Mouse (Mus musculus) kidney, embryonic 14.5 days (tissue): Measurements from ENCODE around the gene Gm26602. TPM values are rescaled to one million over a fixed set of nuclear protein-coding genes. Genes with fewer than 3 reads are reported as not detected.

Experiments
- ATAC-seq: fragments of 200-750 bp; cut with Nextera tagmentation; 2 replicates; pipeline ENCODE4 v1.8.0; 2017; ENCODE audit warnings: moderate number of reproducible peaks, mild to moderate bottlenecking, moderate TSS enrichment, moderate library complexity; ENCODE audit not compliant: low FRiP score, low TSS enrichment
- H3K27ac ChIP-seq: fragments of 300-500 bp; sonication (generic); 2 replicates; pipeline ENCODE4 v1.5.1; 2014; ENCODE audit warnings: low read depth, mild to moderate bottlenecking, low read length, moderate library complexity, mixed read lengths
- H3K27me3 ChIP-seq: fragments of 300-500 bp; sonication (generic); 2 replicates; pipeline ENCODE4 v1.6.1; 2014; ENCODE audit warnings: mild to moderate bottlenecking, low read length; ENCODE audit not compliant: control insufficient read depth, insufficient read depth
- H3K36me3 ChIP-seq: fragments of 300-500 bp; sonication (generic); 2 replicates; pipeline ENCODE4 v1.6.1; 2014; ENCODE audit warnings: low read length, mixed read lengths; ENCODE audit not compliant: control insufficient read depth, insufficient read depth
- H3K4me1 ChIP-seq: fragments of 300-500 bp; sonication (generic); 2 replicates; pipeline ENCODE4 v1.6.1; 2014; ENCODE audit warnings: low read length, mixed read lengths; ENCODE audit not compliant: control insufficient read depth, insufficient read depth
- H3K4me2 ChIP-seq: fragments of 300-500 bp; sonication (generic); replicated peaks from 2 replicates; pipeline ENCODE4 v1.6.1; 2014; ENCODE audit warnings: low read depth, mild to moderate bottlenecking, low read length
- H3K4me3 ChIP-seq: fragments of 300-500 bp; sonication (generic); 2 replicates; pipeline ENCODE4 v1.5.1; 2014; ENCODE audit warnings: mild to moderate bottlenecking, low read length
- H3K9ac ChIP-seq: fragments of 300-500 bp; sonication (generic); 2 replicates; pipeline ENCODE4 v1.6.1; 2014; ENCODE audit warnings: low read depth, mild to moderate bottlenecking, low read length, moderate library complexity
- H3K9me3 ChIP-seq: fragments of 300-500 bp; sonication (generic); 2 replicates; pipeline ENCODE4 v1.6.1; 2016; ENCODE audit warnings: low read length; ENCODE audit not compliant: control insufficient read depth
- WGBS: fragments of 180-500 bp; shearing (Covaris S2); extraction: QIAGEN DNeasy Blood & Tissue Kit; methylation state at CpG from one replicate; pipeline ENCODE4 v1.1.7; 2014; 5-methylcytosine and 5-hydroxymethylcytosine counted together
- polyA plus RNA-seq: library from polyadenylated mRNA; unstranded; fragments of >200 nt; fragmentation: Nextera tagmentation; extraction: Ambion mirVana; gene quantifications from 2 replicates; pipeline ENCODE4 v1.2.1, GENCODE M21; 2014

The Gm26602 gene
- polyA plus RNA-seq, 1 experiment from 2014 or later = 10.8 TPM

- no peak overlapping the region for H3K4me2 ChIP-seq
- H3K36me3 ChIP-seq = peaks cover 26% of the 10 kb centered on the region
- peaks cover 10% of the 10 kb centered on the region for H3K4me1 ChIP-seq
- H3K27ac ChIP-seq = no peak overlapping the region
- H3K9ac ChIP-seq = no peak overlapping the region
- no peak overlapping the region for H3K4me3 ChIP-seq
- ATAC-seq = no peak
- no peaks in the 10 kb centered on the region for H3K9me3 ChIP-seq
- H3K27me3 ChIP-seq = no peaks in the 10 kb centered on the region
- 94% methylated on average over 8 of the region's 8 CpGs for WGBS
Observed at GRCm38 (mm10) chr10:79871845-79872244, 38.8 kb upstream of the Gm26602 start.

- Histone ChIP-seq H3K36me3 (peaks cover 18% of the 10 kb centered on the region; the same call in 1 of the 2 replicates), H3K9me3 (no peaks in the 10 kb centered on the region), H3K27me3 (no peaks in the 10 kb centered on the region), H3K9ac (no peak overlapping the region), H3K27ac (no peak overlapping the region), H3K4me2 (peak overlapping the region; percentile 79), H3K4me1 (peaks cover 15% of the 10 kb centered on the region), H3K4me3 (peak overlapping the region; percentile 70)
- no peak for ATAC-seq
- 55% methylated on average over 3 of the region's 3 CpGs for WGBS
Observed at GRCm38 (mm10) chr10:79872862-79873261, 37.8 kb upstream of the Gm26602 start.

GRCm38 (mm10) chr10:79873313-79873712 is 37.3 kb upstream of the Gm26602 start:
- H3K9me3 ChIP-seq = no peaks in the 10 kb centered on the region
- no peak for ATAC-seq
- peaks cover 15% of the 10 kb centered on the region for H3K4me1 ChIP-seq
- peak overlapping the region; percentile 70 for H3K4me3 ChIP-seq
- WGBS = 9% methylated on average over 6 of the region's 6 CpGs
- H3K4me2 ChIP-seq = peak overlapping the region; percentile 79
- no peaks in the 10 kb centered on the region for H3K27me3 ChIP-seq
- peak overlapping the region; percentile 82 for H3K9ac ChIP-seq
- peaks cover 18% of the 10 kb centered on the region; the same call in 1 of the 2 replicates for H3K36me3 ChIP-seq
- H3K27ac ChIP-seq = no peak overlapping the region

GRCm38 (mm10) chr10:79873715-79874289 is 36.9 kb upstream of the Gm26602 start:
- ATAC-seq = peak; percentile 37
- peak overlapping the region; percentile 70 for H3K4me3 ChIP-seq
- H3K27ac ChIP-seq = peak overlapping the region; percentile 66
- H3K36me3 ChIP-seq = peaks cover 18% of the 10 kb centered on the region; the same call in 1 of the 2 replicates
- H3K9me3 ChIP-seq = no peaks in the 10 kb centered on the region
- peak overlapping the region; percentile 79 for H3K4me2 ChIP-seq
- H3K27me3 ChIP-seq = no peaks in the 10 kb centered on the region
- peaks cover 15% of the 10 kb centered on the region for H3K4me1 ChIP-seq
- WGBS = 2% methylated on average over 26 of the region's 26 CpGs
- H3K9ac ChIP-seq = peak overlapping the region; percentile 82

DNA sequence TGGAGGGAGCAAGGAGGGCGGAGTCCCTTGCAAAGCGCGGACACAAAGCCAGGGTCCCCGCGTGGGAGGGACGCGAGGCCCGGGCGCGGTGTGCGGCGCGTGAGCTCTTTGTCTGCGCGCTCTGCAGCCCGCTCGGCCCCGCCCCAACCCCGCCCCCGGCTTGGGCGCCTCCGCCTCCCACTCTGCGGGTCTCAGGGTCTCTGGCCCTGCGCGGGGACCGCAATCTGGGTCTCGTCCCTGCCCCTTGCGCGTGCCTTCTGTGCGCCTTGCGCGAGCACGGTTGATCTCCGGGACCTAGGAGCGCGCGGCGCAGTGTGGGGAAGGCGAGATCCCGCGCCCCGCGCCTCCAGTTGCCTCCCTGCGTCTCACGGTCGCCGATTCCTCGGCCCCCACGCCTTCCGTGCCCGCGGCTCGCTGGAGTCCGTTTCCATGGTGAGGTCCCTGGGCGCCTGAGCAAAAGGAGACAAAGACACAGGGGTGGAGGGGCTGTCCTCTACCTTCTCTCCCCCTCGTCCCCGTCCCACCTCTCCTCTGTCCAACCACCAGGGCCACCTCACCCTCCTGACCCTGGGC is 36.3 kb upstream of the Gm26602 start, which contains the start of the genes Prtn3 and Plppr3:
Gene Prtn3, plus strand, starts transcription at position 187 of the 573 bp plus-strand sequence.
Gene Plppr3, minus strand, starts transcription at position 345 of the 573 bp plus-strand sequence.
- ATAC-seq = peak; percentile 88
- Histone ChIP-seq H3K9me3 (no peaks in the 10 kb centered on the region), H3K27me3 (no peaks in the 10 kb centered on the region), H3K36me3 (peaks cover 18% of the 10 kb centered on the region; the same call in 1 of the 2 replicates), H3K4me3 (peak within 1 kb of the TSS; percentile 70), H3K9ac (peak within 1 kb of the TSS; percentile 82), H3K27ac (peak within 1 kb of the TSS; percentile 66), H3K4me2 (peak within 1 kb of the TSS; percentile 79), H3K4me1 (peaks cover 15% of the 10 kb centered on the region)
- under 1% methylated on average over 42 of the region's 57 CpGs for WGBS

DNA sequence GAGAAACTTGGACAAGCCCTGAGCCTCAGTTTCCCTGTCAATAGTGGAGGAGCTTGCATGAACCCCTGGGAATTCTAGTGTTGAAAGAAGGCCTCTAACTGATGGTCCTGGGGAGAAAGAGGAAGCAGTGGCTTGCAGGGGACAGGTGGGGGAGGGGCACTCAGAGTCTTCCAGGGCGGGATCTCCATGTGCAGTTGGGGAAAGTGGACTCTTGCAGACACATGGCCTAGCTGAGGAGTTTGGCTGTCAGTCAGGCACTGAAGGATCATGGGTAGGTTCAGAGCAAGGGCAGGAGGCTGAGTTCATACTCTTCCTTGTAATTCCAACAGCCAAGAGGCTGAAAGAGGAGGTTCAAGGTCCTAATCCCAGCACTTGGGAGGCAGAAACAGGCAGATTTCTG is 33.5 kb upstream of the Gm26602 start:
- 63% methylated on average over 1 of the region's 1 CpGs for WGBS
- peaks cover 29% of the 10 kb centered on the region for H3K4me1 ChIP-seq

DNA sequence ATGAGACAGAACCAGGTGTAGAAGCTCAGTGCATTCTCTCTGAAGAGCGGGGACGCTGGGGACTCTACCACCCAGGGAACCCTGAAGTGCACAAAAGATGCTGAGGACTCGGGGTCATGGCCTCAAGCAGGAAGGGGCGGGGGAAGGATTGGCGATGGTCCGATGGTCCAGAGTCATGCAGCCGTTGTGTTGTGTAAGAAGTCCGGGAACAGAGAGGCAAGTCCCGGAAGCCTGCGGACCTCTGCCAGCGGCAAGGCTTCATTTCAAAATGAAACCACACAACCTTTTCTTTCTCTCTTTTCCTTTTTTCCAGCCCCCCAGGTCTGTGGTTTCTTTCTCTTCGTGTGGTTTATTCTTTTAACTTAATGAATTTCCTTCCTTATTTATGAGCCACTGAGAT is 32.9 kb upstream of the Gm26602 start:
- Histone ChIP-seq H3K4me3 (no peak overlapping the region), H3K9ac (no peak overlapping the region), H3K27me3 (no peaks in the 10 kb centered on the region), H3K4me1 (peaks cover 31% of the 10 kb centered on the region), H3K4me2 (no peak overlapping the region), H3K9me3 (no peaks in the 10 kb centered on the region), H3K36me3 (no peaks in the 10 kb centered on the region), H3K27ac (no peak overlapping the region)
- no peak for ATAC-seq
- WGBS = 55% methylated on average over 12 of the region's 12 CpGs

More for the DNA sequence above, 33.5 kb upstream of the Gm26602 start:
- H3K27me3 ChIP-seq = no peaks in the 10 kb centered on the region
- no peak overlapping the region for H3K4me3 ChIP-seq
- no peak for ATAC-seq
- H3K9me3 ChIP-seq = no peaks in the 10 kb centered on the region
- H3K36me3 ChIP-seq = no peaks in the 10 kb centered on the region
- H3K9ac ChIP-seq = no peak overlapping the region
- no peak overlapping the region for H3K27ac ChIP-seq
- no peak overlapping the region for H3K4me2 ChIP-seq

DNA sequence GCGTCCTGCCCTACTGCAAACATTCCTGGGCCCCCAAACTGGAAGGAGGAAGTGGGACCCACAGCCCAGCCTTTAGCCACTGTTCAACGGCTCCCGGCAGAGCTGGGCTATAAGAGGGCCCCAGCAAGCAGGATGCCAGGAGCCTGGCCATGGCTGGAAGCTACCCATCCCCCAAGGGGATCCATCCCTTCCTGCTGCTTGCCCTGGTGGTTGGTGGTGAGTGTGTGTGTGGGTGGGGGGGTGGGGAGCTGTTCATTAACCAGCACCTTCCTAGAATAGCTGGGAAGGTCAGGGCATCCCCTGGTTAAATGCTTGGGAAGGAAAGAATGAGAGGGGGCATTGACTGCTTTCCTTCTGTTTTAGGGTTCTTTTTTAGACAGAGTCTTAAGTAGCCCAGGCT is 31.1 kb upstream of the Gm26602 start:
- Histone ChIP-seq H3K4me3 (no peak overlapping the region), H3K9me3 (no peaks in the 10 kb centered on the region), H3K4me2 (no peak overlapping the region), H3K27me3 (no peaks in the 10 kb centered on the region), H3K36me3 (no peaks in the 10 kb centered on the region), H3K27ac (peak overlapping the region; percentile 31; the same call in 1 of the 2 replicates), H3K9ac (no peak overlapping the region), H3K4me1 (peaks cover 30% of the 10 kb centered on the region)
- ATAC-seq = 0 out of 2 replicates have a peak, but pooled peaks have one; percentile 10
- WGBS = 33% methylated on average over 3 of the region's 3 CpGs

GRCm38 (mm10) chr10:79880721-79881120 is 29.9 kb upstream of the Gm26602 start:
- no peak overlapping the region for H3K9ac ChIP-seq
- H3K9me3 ChIP-seq = no peaks in the 10 kb centered on the region
- H3K36me3 ChIP-seq = no peaks in the 10 kb centered on the region
- no peaks in the 10 kb centered on the region for H3K27me3 ChIP-seq
- H3K27ac ChIP-seq = no peak overlapping the region
- no peak for ATAC-seq
- peaks cover 30% of the 10 kb centered on the region; the same call in 1 of the 2 replicates for H3K4me1 ChIP-seq
- WGBS = 15% methylated on average over 9 of the region's 9 CpGs
- H3K4me2 ChIP-seq = peak overlapping the region; percentile 15; the same call in 1 of the 2 replicates
- H3K4me3 ChIP-seq = no peak overlapping the region
